Mouse (Mus musculus): ENCODE measurements at regions not wholly inside any gene's neighbourhood (a gene's known extent, or its start where the extent isn't known, plus 50 kb on each side); places are given as distances from the start of the nearest gene placed in this dataset.
A peak's percentile ranks its signal among the peaks of the same experiment; 100 is the strongest.

DNA sequence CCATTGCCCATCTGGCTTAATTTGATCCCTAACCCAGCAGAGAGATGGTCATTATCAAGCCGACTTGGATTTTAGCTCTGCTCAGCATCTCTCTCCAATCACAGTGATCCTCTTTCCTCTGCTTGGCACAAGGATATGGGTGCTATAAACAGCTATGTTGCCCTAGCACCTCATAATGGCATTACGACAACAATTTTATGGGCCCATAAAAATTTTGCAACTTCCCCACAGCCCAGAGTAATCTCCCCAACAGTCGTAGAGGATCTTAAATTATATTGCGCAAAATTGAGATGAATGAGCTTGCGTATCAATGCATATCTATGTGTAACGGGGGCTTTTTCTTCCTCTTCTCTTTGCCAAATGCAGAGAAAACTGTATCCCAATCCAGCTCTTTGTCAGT is 329.4 kb downstream of the Hlx start:
- H3K9me3 ChIP-seq (replicated peaks; ENCODE audit: insufficient read depth, low read length): no peaks in the 10 kb centered on the region
- no peak for DNase-seq (ENCODE audit: low read depth, low spot score)
- no peak for TF ChIP-seq ZMIZ1 (IDR thresholded peaks at IDR 0.05; ENCODE audit: low read depth, low read length)
- TF ChIP-seq POLR2AphosphoS2 (IDR thresholded peaks at IDR 0.05; ENCODE audit: low read length): no peak
- no peak for TF ChIP-seq MXI1 (IDR thresholded peaks at IDR 0.05; ENCODE audit: low read depth, low read length)
- TF ChIP-seq UBTF (IDR thresholded peaks at IDR 0.05; ENCODE audit: borderline replicate concordance, insufficient read depth, low read depth, low read length): no peak
- no peak for TF ChIP-seq ZNF384 (IDR thresholded peaks at IDR 0.05; ENCODE audit: low read depth, low read length)
- TF ChIP-seq MYB (IDR thresholded peaks at IDR 0.05; ENCODE audit: low read depth, low read length): no peak
- no peak for TF ChIP-seq GATA1 (IDR thresholded peaks at IDR 0.05; ENCODE audit: low read depth, low read length)
- TF ChIP-seq POLR2A (IDR thresholded peaks at IDR 0.05; ENCODE audit: control insufficient read depth in 1 of 2, insufficient read depth in 1 of 2, low read depth in 1 of 2, low read length in 2 of 2, poor library complexity in 1 of 2): no peak
- TF ChIP-seq RCOR1 (IDR thresholded peaks at IDR 0.05; ENCODE audit: low read depth, low read length): no peak
- no peak for TF ChIP-seq USF2 (IDR thresholded peaks at IDR 0.05; ENCODE audit: borderline replicate concordance in 1 of 2, insufficient read depth in 1 of 2, low read depth in 1 of 2, low read length in 2 of 2)
- TF ChIP-seq MAX (IDR thresholded peaks at IDR 0.05; ENCODE audit: low read length): no peak
- no peak for TF ChIP-seq MEF2A (IDR thresholded peaks at IDR 0.05; ENCODE audit: extremely low read depth, insufficient replicate concordance, low read depth, low read length, poor library complexity, severe bottlenecking)
- TF ChIP-seq HCFC1 (IDR thresholded peaks at IDR 0.05; ENCODE audit: low read depth, low read length): no peak
- TF ChIP-seq SMC3 (IDR thresholded peaks at IDR 0.05; ENCODE audit: low read depth, low read length): no peak
- TF ChIP-seq USF1 (IDR thresholded peaks at IDR 0.05; ENCODE audit: low read depth, low read length): no peak
- TF ChIP-seq POLR2AphosphoS5 (IDR thresholded peaks at IDR 0.05; ENCODE audit: borderline replicate concordance, low read depth, low read length): no peak
- no peak for TF ChIP-seq RAD21 (IDR thresholded peaks at IDR 0.05; ENCODE audit: low read depth, low read length)
- no peak overlapping the region for H3K9ac ChIP-seq (ENCODE audit: control insufficient read depth, low read depth, low read length, poor library complexity, severe bottlenecking)
- H3K4me1 ChIP-seq (ENCODE audit: control insufficient read depth in 1 of 2, insufficient read depth in 2 of 2, low read length in 2 of 2): no peaks in the 10 kb centered on the region
- no peaks in the 10 kb centered on the region for H3K36me3 ChIP-seq (ENCODE audit: control insufficient read depth in 1 of 2, insufficient read depth in 2 of 2, low read length in 2 of 2)
- no peak overlapping the region for H3K4me3 ChIP-seq (ENCODE audit: control insufficient read depth in 1 of 2, insufficient read depth in 1 of 2, low read depth in 2 of 2, low read length in 2 of 2)
- no peak overlapping the region for H3K27ac ChIP-seq (ENCODE audit: control insufficient read depth, low read depth, low read length)
- H3K27me3 ChIP-seq (ENCODE audit: control insufficient read depth in 1 of 2, insufficient read depth in 2 of 2, low read length in 2 of 2): no peaks in the 10 kb centered on the region
- no peaks in the 10 kb centered on the region for H3K79me2 ChIP-seq (ENCODE audit: control insufficient read depth, insufficient read depth, low read length, poor library complexity)

DNA sequence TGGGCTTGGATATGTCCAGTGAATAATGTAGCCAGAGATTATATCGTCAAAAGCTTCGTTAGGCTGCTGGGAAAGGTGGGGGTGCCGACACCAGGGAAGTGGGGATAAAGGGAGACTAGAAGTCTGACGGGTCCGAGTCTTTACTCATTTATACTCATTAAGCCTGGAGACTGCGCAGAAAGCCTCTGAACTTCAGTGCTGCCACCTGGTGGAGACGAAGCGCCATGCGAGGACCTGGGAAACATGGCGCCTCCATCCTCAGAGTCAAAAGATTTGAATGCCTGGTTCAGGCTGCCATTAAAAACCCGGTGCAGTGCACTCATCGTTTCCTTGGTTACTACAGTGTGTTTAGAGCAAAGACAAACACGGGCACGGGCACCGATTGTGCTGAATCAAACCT is 337.2 kb downstream of the Hlx start:
- TF ChIP-seq RAD21 (IDR thresholded peaks at IDR 0.05; ENCODE audit: low read depth, low read length) (peak; percentile 36), ZC3H11A (IDR thresholded peaks at IDR 0.05; ENCODE audit: low read depth, low read length) (peak; percentile 11; the same call in 1 of the 2 replicates), CTCF (IDR thresholded peaks at IDR 0.05 in 2 of 3, conservative IDR thresholded peaks at IDR 0.05 in 1 of 3; ENCODE audit: control insufficient read depth in 1 of 3, insufficient read depth in 1 of 3, low read depth in 2 of 3, low read length in 3 of 3, poor library complexity in 1 of 3, severe bottlenecking in 1 of 3) (peak; percentile 44 to 73 (median 62)), SMC3 (IDR thresholded peaks at IDR 0.05; ENCODE audit: low read depth, low read length) (peak; percentile 72), MAZ (IDR thresholded peaks at IDR 0.05; ENCODE audit: low read depth, low read length) (no peak)
- Histone ChIP-seq H3K4me3 (ENCODE audit: control insufficient read depth in 1 of 2, insufficient read depth in 1 of 2, low read depth in 2 of 2, low read length in 2 of 2) (no peak overlapping the region), H3K27ac (ENCODE audit: control insufficient read depth, low read depth, low read length) (no peak overlapping the region), H3K36me3 (ENCODE audit: control insufficient read depth in 1 of 2, insufficient read depth in 2 of 2, low read length in 2 of 2) (no peaks in the 10 kb centered on the region), H3K79me2 (ENCODE audit: control insufficient read depth, insufficient read depth, low read length, poor library complexity) (no peaks in the 10 kb centered on the region), H3K27me3 (ENCODE audit: control insufficient read depth in 1 of 2, insufficient read depth in 2 of 2, low read length in 2 of 2) (no peaks in the 10 kb centered on the region), H3K4me1 (ENCODE audit: control insufficient read depth in 1 of 2, insufficient read depth in 2 of 2, low read length in 2 of 2) (no peaks in the 10 kb centered on the region), H3K9me3 (replicated peaks; ENCODE audit: insufficient read depth, low read length) (no peaks in the 10 kb centered on the region), H3K9ac (ENCODE audit: control insufficient read depth, low read depth, low read length, poor library complexity, severe bottlenecking) (no peak overlapping the region)
- peak; percentile 29 for DNase-seq (ENCODE audit: low read depth, low spot score)

Data from MEL (cell line).